Mouse (Mus musculus): ENCODE results near the gene Cdc42bpb.

DNA sequence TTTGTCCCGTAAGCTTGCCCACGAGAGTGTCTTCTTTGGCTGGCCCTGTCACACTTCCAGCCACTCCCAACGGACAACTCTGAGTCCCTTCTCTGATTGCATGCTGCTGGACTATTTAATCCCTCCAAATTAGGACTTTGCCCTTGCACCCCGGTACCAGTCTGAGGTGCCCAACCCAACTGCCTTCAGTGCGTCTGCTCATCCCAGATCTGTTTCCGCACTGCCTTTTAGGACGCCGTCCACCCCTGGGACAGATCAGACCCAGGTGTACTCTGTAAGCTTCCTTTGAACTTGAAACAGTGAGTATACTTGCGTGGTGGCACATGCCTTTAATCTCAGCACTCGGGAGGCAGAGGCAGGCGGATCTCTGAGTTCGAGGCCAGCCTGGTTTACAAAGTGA is 1.3 kb upstream of the Cdc42bpb start:
- no peak for TF ChIP-seq CTCF (IDR thresholded peaks at IDR 0.05; ENCODE audit: low read depth)
- TF ChIP-seq EP300 (IDR thresholded peaks at IDR 0.05; ENCODE audit: low read depth) = no peak
